Comparison of ENCODE assay signal across 22 mouse cellular contexts in the genomic region with DNA sequence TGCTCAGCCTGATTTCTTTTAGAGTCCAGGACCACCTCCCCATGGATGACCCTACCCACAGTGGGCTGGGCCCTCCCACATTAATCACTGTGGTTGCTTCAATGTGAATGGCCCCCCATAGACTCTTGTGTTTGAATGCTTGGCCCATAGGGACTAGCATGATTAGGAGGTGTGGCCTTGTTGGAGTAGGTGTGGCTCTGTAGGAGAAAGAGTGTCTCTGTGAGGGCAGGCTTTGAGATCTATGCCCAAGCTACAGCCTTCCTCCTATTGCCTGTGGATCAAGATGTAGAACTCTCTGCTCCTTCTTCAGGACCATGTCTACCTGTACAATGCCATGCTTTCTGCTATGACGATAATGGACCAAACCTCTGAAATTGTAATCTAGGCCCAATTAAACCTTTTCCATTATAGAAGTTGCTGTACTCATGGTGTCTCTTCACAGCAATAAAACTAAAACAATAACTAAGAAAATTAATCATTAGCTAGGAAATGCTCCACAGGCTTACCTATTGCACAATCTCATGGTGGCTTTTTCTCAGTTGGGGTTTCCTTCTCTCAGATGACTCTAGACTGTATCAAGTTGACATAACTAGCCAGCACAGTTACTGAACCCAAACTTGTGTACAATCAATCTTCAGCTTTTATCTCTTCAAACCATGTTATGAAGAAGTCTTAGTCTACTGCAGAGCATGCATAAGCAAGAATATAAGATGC.
"Had no signal": no experiment of that assay in that cellular context is flagged by ENCODE, and none has a peak within 500 bp of the region (broad histone marks: within the 10 kb centered on the region; RNA-seq: fewer than 3 reads in every experiment).

No protein-coding gene starts in this region.

- H3K36me3 ChIP-seq: limb, embryonic 10.5 days; limb, embryonic 13.5 days; midbrain, embryonic 10.5 days; midbrain, embryonic 13.5 days; neural tube, embryonic 13.5 days; stomach, embryonic 15.5 days had no signal

- H3K4me2 ChIP-seq: limb, embryonic 13.5 days; lung, embryonic 14.5 days; midbrain, embryonic 13.5 days; neural tube, embryonic 13.5 days; stomach, embryonic 15.5 days had no signal

- H3K4me1 ChIP-seq: limb, embryonic 10.5 days; limb, embryonic 13.5 days; midbrain, embryonic 10.5 days; midbrain, embryonic 13.5 days; neural tube, embryonic 13.5 days; stomach, embryonic 15.5 days had no signal

- ATAC-seq: liver, postnatal 0 days; lung, postnatal 0 days; midbrain, embryonic 13.5 days; midbrain, embryonic 16.5 days had no signal

- H3K27ac ChIP-seq: layer of hippocampus, adult 2 months; limb, embryonic 10.5 days; limb, embryonic 13.5 days; liver, embryonic 14.5 days; macrophage; midbrain, embryonic 10.5 days; midbrain, embryonic 13.5 days; neural tube, embryonic 13.5 days; stomach, embryonic 15.5 days had no signal

- H3K27me3 ChIP-seq: limb, embryonic 13.5 days; midbrain, embryonic 13.5 days; neural tube, embryonic 13.5 days; stomach, embryonic 15.5 days had no signal

- H3K4me3 ChIP-seq: layer of hippocampus, adult 2 months; limb, embryonic 10.5 days; limb, embryonic 13.5 days; midbrain, embryonic 10.5 days; midbrain, embryonic 13.5 days; myocyte; neural tube, embryonic 13.5 days; stomach, embryonic 15.5 days had no signal

- DNase-seq: kidney, adult 8-10 months; kidney, postnatal 14 days; layer of hippocampus, adult 9-11 months; liver; liver, postnatal 0 days; lung, embryonic 14.5 days; retina, postnatal 1 day; right cerebral cortex, postnatal 25 days; spleen, adult 18-20 months; thymus, postnatal 36 days had no signal

- H3K9me3 ChIP-seq: limb, embryonic 10.5 days; limb, embryonic 13.5 days; midbrain, embryonic 10.5 days; neural tube, embryonic 13.5 days; stomach, embryonic 15.5 days had no signal

- H3K9ac ChIP-seq: limb, embryonic 13.5 days; liver, embryonic 14.5 days; liver, postnatal 0 days; lung, embryonic 14.5 days; midbrain, embryonic 13.5 days; neural tube, embryonic 13.5 days; stomach, embryonic 15.5 days had no signal
